Mouse (Mus musculus) frontal cortex, adult 2 months (tissue): ENCODE data around the gene Gm11992. TPM values are rescaled to one million over a fixed set of nuclear protein-coding genes. Genes with fewer than 3 reads are reported as not detected.

Experiments used
- DNase-seq, 2 experiments: peaks; one replicate each; pipeline ENCODE4 v3.0.0; 2022; ENCODE audit warnings: low spot score in 1 of 2; ENCODE audit errors: extremely low spot score in 1 of 2
- polyA plus RNA-seq: library from polyadenylated mRNA; depleted of rRNA; stranded (reverse); fragments of >200 nt; gene quantifications from 2 replicates; pipeline ENCODE4 v1.2.3, GENCODE M21; 2012; rRNA removed

Gm11992 gene
- polyA plus RNA-seq = 1.0 and 1.1 TPM in 2 replicates

- peak; percentile 57 to 82 for DNase-seq
Measured at GRCm38 (mm10) chr11:9048011-9048702, at the start of gene Gm11992. Gene Gm11992 (plus strand): TSS chr11:9048594.

- DNase-seq = no peak
Measured at GRCm38 (mm10) chr11:9008761-9009160, 39.6 kb upstream of the Gm11992 start.

- DNase-seq = peak in 1 of 2 experiments; percentile 4
Measured at GRCm38 (mm10) chr11:9010416-9010815, 38.0 kb upstream of the Gm11992 start.

GRCm38 (mm10) chr11:9010853-9011339 is 37.5 kb upstream of the Gm11992 start, which contains the start of gene Hus1:
Gene Hus1 (minus strand): TSS chr11:9011191.
- peak; percentile 37 to 79 for DNase-seq

- no peak for DNase-seq
Measured at GRCm38 (mm10) chr11:9011348-9011747, 37.0 kb upstream of the Gm11992 start.

- DNase-seq = no peak
Measured at GRCm38 (mm10) chr11:9014740-9015139, 33.7 kb upstream of the Gm11992 start.

GRCm38 (mm10) chr11:9018491-9019267 is 29.7 kb upstream of the Gm11992 start:
- DNase-seq = no peak

- no peak for DNase-seq
Measured at GRCm38 (mm10) chr11:9020207-9020606, 28.2 kb upstream of the Gm11992 start.

GRCm38 (mm10) chr11:9024782-9025181 is 23.6 kb upstream of the Gm11992 start:
- no peak for DNase-seq

GRCm38 (mm10) chr11:9025211-9025610 is 23.2 kb upstream of the Gm11992 start:
- no peak for DNase-seq

GRCm38 (mm10) chr11:9031530-9031929 is 16.9 kb upstream of the Gm11992 start:
- no peak for DNase-seq

- DNase-seq = no peak
Measured at GRCm38 (mm10) chr11:9046546-9046945, 1.8 kb upstream of the Gm11992 start.

- DNase-seq = peak in 1 of 2 experiments; percentile 30
Measured at GRCm38 (mm10) chr11:9047044-9047443, 1.4 kb upstream of the Gm11992 start.

GRCm38 (mm10) chr11:9048703-9049060 is 288 bp downstream of the Gm11992 start, which contains the start of gene Sun3:
Gene Sun3 (minus strand): TSS chr11:9048991.
- no peak for DNase-seq

GRCm38 (mm10) chr11:9050241-9050640 is 1.8 kb downstream of the Gm11992 start:
- DNase-seq = no peak

- no peak for DNase-seq
Measured at GRCm38 (mm10) chr11:9051895-9052294, 3.5 kb downstream of the Gm11992 start.

- DNase-seq = no peak
Measured at GRCm38 (mm10) chr11:9056937-9057336, 8.5 kb downstream of the Gm11992 start.

GRCm38 (mm10) chr11:9057711-9058110 is 9.3 kb downstream of the Gm11992 start:
- peak in 1 of 2 experiments; percentile 22 for DNase-seq

- DNase-seq = no peak
Measured at GRCm38 (mm10) chr11:9060029-9060428, 11.6 kb downstream of the Gm11992 start.

GRCm38 (mm10) chr11:9060484-9060883 is 12.1 kb downstream of the Gm11992 start:
- no peak for DNase-seq

- DNase-seq = no peak
Measured at GRCm38 (mm10) chr11:9076444-9076843, 28.1 kb downstream of the Gm11992 start.

- DNase-seq = no peak
Measured at GRCm38 (mm10) chr11:9113189-9113588, 64.8 kb downstream of the Gm11992 start.
